Comparison of ENCODE assay signal across 9 mouse cellular contexts in the genomic region with DNA sequence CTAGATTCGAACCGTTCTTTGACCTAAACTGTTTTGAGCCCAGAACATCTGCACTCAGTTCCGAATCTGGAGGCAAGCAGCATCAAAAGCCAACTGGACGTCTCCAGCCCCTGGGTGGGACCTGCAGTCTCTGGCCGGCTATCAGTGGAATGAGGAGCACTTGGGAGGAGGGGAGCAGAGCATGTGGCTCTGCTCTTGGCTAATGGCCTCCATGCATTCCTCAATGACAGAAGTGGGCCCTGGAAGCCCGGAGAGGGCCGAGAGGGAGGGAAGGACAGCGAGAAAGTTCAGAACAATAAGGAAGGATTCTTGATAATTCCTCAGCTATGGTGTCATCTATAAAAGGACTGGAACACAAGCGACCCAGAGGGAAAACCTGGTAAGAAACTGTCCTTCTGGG. TPM values are rescaled to one million over a fixed set of nuclear protein-coding genes. Genes with fewer than 3 reads are reported as not detected.
A peak's percentile ranks its signal among the peaks of the same experiment; 100 is the strongest.
DNase-seq lines count a peak whose midpoint lies in the region; ATAC-seq and TF ChIP-seq lines count a peak whose summit lies in the region.
"Had no signal": no experiment of that assay in that cellular context is flagged by ENCODE, and none has a peak within 500 bp of the region (broad histone marks: within the 10 kb centered on the region; RNA-seq: fewer than 3 reads in every experiment).

No protein-coding gene starts in this region.

- peaks cover 18% of the 10 kb centered on the region for H3K36me3 ChIP-seq in heart, embryonic 13.5 days
- H3K36me3 ChIP-seq in kidney, embryonic 16.5 days (ENCODE audit: insufficient read depth, low read length) = peaks cover 3% of the 10 kb centered on the region; the same call in 1 of the 2 replicates
- no peaks in the 10 kb centered on the region for H3K36me3 ChIP-seq in stomach, embryonic 15.5 days

- no peak for TF ChIP-seq POLR2A in lung, adult 2 months (IDR thresholded peaks at IDR 0.05; ENCODE audit: borderline replicate concordance, extremely low read depth, low read depth, low read length)

- WGBS in lung, adult 2 months = 49% methylated on average over 9 of the region's 9 CpGs
- 19% methylated on average over 9 of the region's 9 CpGs for WGBS in heart, embryonic 13.5 days
- 56% methylated on average over 9 of the region's 9 CpGs for WGBS in kidney, embryonic 16.5 days
- 30% methylated on average over 9 of the region's 9 CpGs for WGBS in stomach, embryonic 15.5 days

- no peak for TF ChIP-seq CTCF in lung, adult 2 months (IDR thresholded peaks at IDR 0.05; ENCODE audit: insufficient read depth, low read length)

- DNase-seq in lung, adult 18-20 months = peak; percentile 42 to 62
- DNase-seq in lung, adult 2 months = no peak
- DNase-seq in layer of hippocampus, postnatal 14 days (ENCODE audit: low spot score in 2 of 2) = no peak
- DNase-seq in frontal cortex, postnatal 10 days (ENCODE audit: low spot score in 2 of 2) = no peak

- H3K27me3 ChIP-seq in heart, embryonic 13.5 days (replicated peaks) = no peaks in the 10 kb centered on the region
- no peaks in the 10 kb centered on the region for H3K27me3 ChIP-seq in kidney, embryonic 16.5 days (ENCODE audit: insufficient read depth, low read length)
- H3K27me3 ChIP-seq in stomach, embryonic 15.5 days (replicated peaks) = no peaks in the 10 kb centered on the region

- peak overlapping the region; percentile 82 for H3K27ac ChIP-seq in heart, embryonic 13.5 days (replicated peaks)
- peak overlapping the region; percentile 70 for H3K27ac ChIP-seq in kidney, embryonic 16.5 days (ENCODE audit: low read length)
- peak overlapping the region; percentile 73 for H3K27ac ChIP-seq in stomach, embryonic 15.5 days

- H3K9ac ChIP-seq in heart, embryonic 13.5 days = 0 out of 2 replicates have a peak overlapping the region, but pooled peaks have one; percentile 54
- H3K9ac ChIP-seq in kidney, embryonic 16.5 days (replicated peaks; ENCODE audit: low read length) = no peak overlapping the region
- no peak overlapping the region for H3K9ac ChIP-seq in stomach, embryonic 15.5 days

- no peaks in the 10 kb centered on the region for H3K4me1 ChIP-seq in lung, adult 2 months (ENCODE audit: control insufficient read depth, insufficient read depth, low read length)
- H3K4me1 ChIP-seq in heart, embryonic 13.5 days = peaks cover 66% of the 10 kb centered on the region
- peaks cover 32% of the 10 kb centered on the region for H3K4me1 ChIP-seq in kidney, embryonic 16.5 days (ENCODE audit: insufficient read depth, low read length)
- peaks cover 24% of the 10 kb centered on the region for H3K4me1 ChIP-seq in stomach, embryonic 15.5 days

- H3K9me3 ChIP-seq in heart, embryonic 13.5 days = no peaks in the 10 kb centered on the region
- H3K9me3 ChIP-seq in kidney, embryonic 16.5 days (ENCODE audit: low read length) = no peaks in the 10 kb centered on the region
- H3K9me3 ChIP-seq in stomach, embryonic 15.5 days = no peaks in the 10 kb centered on the region

- no peak overlapping the region for H3K4me3 ChIP-seq in lung, adult 2 months (replicated peaks; ENCODE audit: extremely low read depth, low read depth, low read length)
- H3K4me3 ChIP-seq in heart, embryonic 13.5 days = no peak overlapping the region
- no peak overlapping the region for H3K4me3 ChIP-seq in kidney, embryonic 16.5 days (ENCODE audit: low read length)
- no peak overlapping the region for H3K4me3 ChIP-seq in stomach, embryonic 15.5 days (replicated peaks)

- ATAC-seq in heart, embryonic 13.5 days (ENCODE audit: extremely low read depth, insufficient number of reproducible peaks, low FRiP score, low TSS enrichment) = no peak
- ATAC-seq in kidney, embryonic 16.5 days (ENCODE audit: low FRiP score, low TSS enrichment) = peak; percentile 58; the same call in 1 of the 2 replicates
- no peak; the same call in 1 of the 2 replicates for ATAC-seq in stomach, embryonic 15.5 days (ENCODE audit: insufficient read depth, low FRiP score, low read depth)
- ATAC-seq in cerebellum, adult (ENCODE audit: insufficient number of reproducible peaks, low FRiP score, low TSS enrichment) = no peak

- H3K4me2 ChIP-seq in heart, embryonic 13.5 days = 0 out of 2 replicates have a peak overlapping the region, but pooled peaks have one; percentile 8
- no peak overlapping the region for H3K4me2 ChIP-seq in kidney, embryonic 16.5 days (replicated peaks; ENCODE audit: low read depth, low read length)
- no peak overlapping the region for H3K4me2 ChIP-seq in stomach, embryonic 15.5 days
- H3K4me2 ChIP-seq: midbrain, embryonic 11.5 days had no signal

RNA-seq across cellular contexts. Expression of gene Kirrel, which starts 59.7 kb away (rescaled TPM):
- polyA plus RNA-seq in lung, adult 2 months (2012; rRNA removed) = 10.5 and 14.4 TPM in 2 replicates
- 14.7 and 15.4 TPM in 2 replicates for polyA plus RNA-seq in heart, embryonic 13.5 days (2015; fragmentation: Nextera tagmentation; extraction: Ambion mirVana)
- 16.4 and 18.6 TPM in 2 replicates for polyA plus RNA-seq in kidney, embryonic 16.5 days (2015; fragmentation: Nextera tagmentation; extraction: Ambion mirVana)
- 13.9 and 15.2 TPM in 2 replicates for polyA plus RNA-seq in stomach, embryonic 15.5 days (2015; fragmentation: Nextera tagmentation; extraction: Ambion mirVana)
- 1 to 10 TPM; 4.7 to 4.8 TPM for total RNA-seq in layer of hippocampus, postnatal 14 days (2021)

Comparison
In these comparisons a context has a peak if more than half of its experiments do, and no peak if none do; other contexts are left out.
1. DNase-seq: peak in lung, adult 18-20 months (2 of 2); none in lung, adult 2 months (single experiment), layer of hippocampus, postnatal 14 days (0 of 2) and frontal cortex, postnatal 10 days (0 of 2).
2. Peak in every context shown above with its lines, with median percentiles within 50 percentile points of each other: H3K27ac ChIP-seq.